Mouse (Mus musculus): ENCODE results near the gene Hinfp.

GRCm38 (mm10) chr9:44254508-44255135 lies 50.8 kb downstream of the Hinfp start:
- TF ChIP-seq CTCF (IDR thresholded peaks at IDR 0.05; ENCODE audit: extremely low read depth, insufficient read depth, low read length) (no peak), POLR2A (IDR thresholded peaks at IDR 0.05; ENCODE audit: extremely low read depth, insufficient read depth, low read length) (no peak)

Measured in cortical plate, adult 2 months (tissue).